Mouse (Mus musculus) lung, embryonic 16.5 days (tissue): ENCODE measurements around the gene St3gal5. TPM values are rescaled to one million over a fixed set of nuclear protein-coding genes. Genes with fewer than 3 reads are reported as not detected.
"Not testable (repeated sequence)": the region's sequence is repeated elsewhere in the genome, so short reads cannot be mapped to it uniquely, and the experiment has no call there.

Experiments used
- ATAC-seq: fragments of 200-750 bp; cut with Nextera tagmentation; 2 replicates; pipeline ENCODE4 v1.8.0; 2017; ENCODE audit warnings: low read depth, mild to moderate bottlenecking, moderate library complexity
- H3K27ac ChIP-seq: fragments of 300-500 bp; sonication (generic); 2 replicates; pipeline ENCODE4 v1.5.1; 2014; ENCODE audit warnings: mild to moderate bottlenecking, control low read depth, low read length
- H3K27me3 ChIP-seq: fragments of 300-500 bp; sonication (generic); 2 replicates; pipeline ENCODE4 v1.6.1; 2014; ENCODE audit warnings: low read depth, low read length, mixed read lengths; ENCODE audit not compliant: control insufficient read depth, insufficient read depth
- H3K36me3 ChIP-seq: fragments of 300-500 bp; sonication (generic); 2 replicates; pipeline ENCODE4 v1.6.1; 2014; ENCODE audit warnings: low read length; ENCODE audit not compliant: control insufficient read depth, insufficient read depth
- H3K4me1 ChIP-seq: fragments of 300-500 bp; sonication (generic); replicated peaks from 2 replicates; pipeline ENCODE4 v1.6.1; 2014; ENCODE audit warnings: low read length, mixed read lengths; ENCODE audit not compliant: control insufficient read depth, insufficient read depth
- H3K4me2 ChIP-seq: fragments of 300-500 bp; sonication (generic); 2 replicates; pipeline ENCODE4 v1.6.1; 2014; ENCODE audit warnings: low read depth, low read length, control low read depth
- H3K4me3 ChIP-seq: fragments of 300-500 bp; sonication (generic); 2 replicates; pipeline ENCODE4 v1.5.1; 2014; ENCODE audit warnings: mild to moderate bottlenecking, low read length, control low read depth
- H3K9ac ChIP-seq: fragments of 300-500 bp; sonication (generic); 2 replicates; pipeline ENCODE4 v1.6.1; 2014; ENCODE audit warnings: low read length, control low read depth
- H3K9me3 ChIP-seq: fragments of 300-500 bp; sonication (generic); 2 replicates; pipeline ENCODE4 v1.6.1; 2016; ENCODE audit warnings: low read length; ENCODE audit not compliant: control insufficient read depth
- WGBS: fragments of 180-500 bp; shearing (Covaris S2); extraction: QIAGEN DNeasy Blood & Tissue Kit; methylation state at CpG from one replicate; pipeline ENCODE4 v1.1.7; 2014; 5-methylcytosine and 5-hydroxymethylcytosine counted together
- polyA plus RNA-seq: library from polyadenylated mRNA; unstranded; fragments of >200 nt; fragmentation: Nextera tagmentation; extraction: Ambion mirVana; gene quantifications from 2 replicates; pipeline ENCODE4 v1.2.1, GENCODE M21; 2015

St3gal5 gene
- polyA plus RNA-seq = 40.5 and 43.1 TPM in 2 replicates

DNA sequence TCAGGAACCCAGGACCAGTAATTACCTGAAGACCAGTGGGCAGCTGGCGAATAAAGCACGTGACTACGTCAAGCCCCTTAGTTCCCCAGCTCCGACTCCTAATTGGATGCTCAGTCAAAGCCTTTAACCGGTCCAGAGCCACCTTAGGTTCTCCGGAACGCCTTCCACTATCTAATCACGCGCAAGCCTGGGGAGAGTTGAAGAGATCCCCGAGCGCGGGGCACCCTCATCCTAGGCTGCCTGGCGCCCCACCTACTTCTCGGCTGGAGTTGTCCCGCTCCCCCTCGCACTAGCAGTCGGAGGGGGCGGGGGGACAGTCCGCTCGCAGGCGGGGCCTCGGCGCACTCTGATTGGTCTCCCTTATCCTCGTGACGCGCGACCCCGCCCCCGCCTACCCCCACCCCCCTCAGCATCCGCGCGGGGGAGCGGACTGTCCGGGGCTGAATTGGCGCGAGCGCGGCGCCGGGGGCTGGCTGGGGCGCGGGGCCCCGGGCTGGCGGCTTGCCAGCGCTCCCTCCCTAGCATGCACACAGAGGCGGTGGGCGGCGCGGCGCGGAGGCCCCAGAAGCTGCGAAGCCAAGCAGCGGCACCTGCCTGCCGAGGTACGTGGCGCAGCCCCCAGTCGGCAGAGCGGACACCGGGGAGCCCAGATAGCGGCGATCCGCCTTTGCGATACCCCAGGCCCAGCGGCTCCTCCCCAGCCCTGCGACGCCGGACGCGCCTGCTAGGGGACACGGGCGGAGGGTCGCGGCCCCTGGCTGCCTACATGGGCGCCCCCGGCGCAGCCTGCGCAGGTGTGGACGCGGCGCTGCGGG is at the start of gene St3gal5:
Gene St3gal5 (plus strand): TSS at position 412 of the 815 bp plus-strand sequence.
- H3K4me3 ChIP-seq = peak within 1 kb of the TSS; percentile 83
- under 1% methylated on average over 71 of the region's 81 CpGs for WGBS
- no peaks in the 10 kb centered on the region for H3K36me3 ChIP-seq
- H3K27me3 ChIP-seq = no peaks in the 10 kb centered on the region
- peaks cover 41% of the 10 kb centered on the region for H3K4me1 ChIP-seq
- ATAC-seq = peak; percentile 97
- H3K9ac ChIP-seq = peak within 1 kb of the TSS; percentile 84
- H3K4me2 ChIP-seq = peak within 1 kb of the TSS; percentile 93
- H3K9me3 ChIP-seq = no peaks in the 10 kb centered on the region
- H3K27ac ChIP-seq = peak within 1 kb of the TSS; percentile 82

DNA sequence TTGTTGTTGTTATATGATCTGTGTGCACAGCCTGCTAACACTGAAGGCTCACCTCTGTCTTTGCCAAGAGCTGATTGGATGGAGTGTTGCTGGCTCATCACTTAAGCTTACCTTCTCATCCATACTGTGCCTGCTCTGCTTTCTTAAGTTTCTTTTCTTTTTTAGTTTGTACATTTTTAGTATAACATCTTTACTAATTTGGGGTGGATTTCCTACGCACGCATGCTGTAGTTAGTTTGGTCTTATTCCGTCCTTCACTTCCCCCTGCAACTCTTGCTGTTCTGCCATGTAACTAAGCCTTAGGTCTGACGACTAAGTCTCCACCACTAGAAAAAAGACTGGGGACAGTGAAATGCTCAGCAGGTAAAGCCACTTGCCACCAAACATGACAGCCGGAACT is 48.7 kb upstream of the St3gal5 start:
- no peak for ATAC-seq
- H3K27me3 ChIP-seq = no peaks in the 10 kb centered on the region
- no peak overlapping the region for H3K27ac ChIP-seq
- H3K36me3 ChIP-seq = no peaks in the 10 kb centered on the region
- H3K4me3 ChIP-seq = no peak overlapping the region
- no peak overlapping the region for H3K9ac ChIP-seq
- 82% methylated on average over 5 of the region's 5 CpGs for WGBS
- no peak overlapping the region for H3K4me2 ChIP-seq
- peaks cover 5% of the 10 kb centered on the region; the same call in 1 of the 2 replicates for H3K4me1 ChIP-seq
- no peaks in the 10 kb centered on the region for H3K9me3 ChIP-seq

DNA sequence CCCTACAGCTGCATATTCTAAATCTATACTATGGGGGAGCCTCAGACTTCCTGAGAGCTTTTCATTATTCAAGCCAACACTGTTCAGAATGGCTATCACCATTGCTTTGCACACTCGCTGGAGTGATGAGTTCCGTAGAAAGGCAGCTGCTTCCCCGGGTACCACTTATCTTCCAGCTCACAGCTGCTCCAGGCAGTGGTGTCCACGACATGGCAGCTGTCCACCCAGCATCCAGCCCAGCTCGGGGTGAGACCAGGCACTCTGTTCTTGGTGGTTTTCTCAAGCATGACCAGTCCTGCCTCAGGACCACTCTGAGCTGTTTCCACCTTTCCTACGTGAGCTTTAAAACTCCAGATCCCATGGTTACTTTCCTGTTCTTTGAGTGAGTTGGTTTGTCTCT is 47.5 kb upstream of the St3gal5 start:
- ATAC-seq = no peak
- Histone ChIP-seq H3K4me1 (peaks cover 5% of the 10 kb centered on the region; the same call in 1 of the 2 replicates), H3K27ac (no peak overlapping the region), H3K27me3 (no peaks in the 10 kb centered on the region), H3K4me3 (no peak overlapping the region), H3K9ac (no peak overlapping the region), H3K36me3 (no peaks in the 10 kb centered on the region), H3K4me2 (no peak overlapping the region), H3K9me3 (no peaks in the 10 kb centered on the region)
- WGBS = 41% methylated on average over 6 of the region's 6 CpGs

DNA sequence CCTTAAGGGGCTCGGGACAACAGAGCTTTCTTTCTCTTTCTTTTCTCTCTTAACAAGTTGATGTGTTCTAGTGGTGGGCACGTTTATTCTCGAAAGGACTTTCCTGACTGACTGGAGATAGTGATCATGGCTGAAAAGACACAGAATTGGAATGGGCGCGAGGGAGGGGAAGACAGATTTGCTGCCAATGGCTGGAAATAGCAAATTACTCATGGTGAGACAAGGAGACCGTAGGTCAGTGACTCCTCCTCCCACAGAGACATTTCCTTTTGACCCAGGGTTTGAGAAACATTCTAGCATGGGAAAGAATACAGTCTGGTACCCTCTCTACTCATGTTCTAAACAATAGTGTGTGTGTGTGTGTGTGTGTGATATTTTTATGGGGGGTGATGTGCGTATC is 46.6 kb upstream of the St3gal5 start:
- ATAC-seq = no peak
- Histone ChIP-seq H3K9ac (no peak overlapping the region), H3K4me2 (no peak overlapping the region), H3K9me3 (no peaks in the 10 kb centered on the region), H3K27me3 (no peaks in the 10 kb centered on the region), H3K4me1 (peaks cover 5% of the 10 kb centered on the region; the same call in 1 of the 2 replicates), H3K36me3 (no peaks in the 10 kb centered on the region), H3K27ac (no peak overlapping the region), H3K4me3 (no peak overlapping the region)
- WGBS = 48% methylated on average over 7 of the region's 7 CpGs

DNA sequence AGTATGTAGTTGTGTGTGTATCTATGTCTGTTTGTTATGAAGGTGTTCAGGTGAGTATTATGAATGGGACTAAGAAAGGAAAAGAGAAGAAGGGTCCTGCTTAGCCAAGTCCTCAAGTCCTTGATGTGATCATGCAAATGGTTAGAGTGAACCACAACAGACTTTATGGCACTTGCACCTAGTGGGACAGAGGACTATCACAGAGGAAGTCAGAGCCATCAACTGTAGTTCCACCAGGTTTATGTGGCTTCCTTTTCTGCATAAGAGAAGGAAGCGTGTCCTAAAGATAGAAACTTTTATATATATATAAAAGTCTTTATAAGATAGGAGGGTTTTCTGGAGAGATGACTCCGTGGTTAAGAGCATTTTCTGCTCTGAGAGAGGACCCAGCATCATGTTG is 46.1 kb upstream of the St3gal5 start:
- no peak overlapping the region for H3K9ac ChIP-seq
- peaks cover 5% of the 10 kb centered on the region; the same call in 1 of the 2 replicates for H3K4me1 ChIP-seq
- no peaks in the 10 kb centered on the region for H3K27me3 ChIP-seq
- no peak for ATAC-seq
- 0 out of 2 replicates have a peak overlapping the region, but pooled peaks have one; percentile 4 for H3K27ac ChIP-seq
- H3K4me2 ChIP-seq = no peak overlapping the region
- no peaks in the 10 kb centered on the region for H3K9me3 ChIP-seq
- WGBS = 67% methylated on average over 2 of the region's 2 CpGs
- no peak overlapping the region for H3K4me3 ChIP-seq
- H3K36me3 ChIP-seq = no peaks in the 10 kb centered on the region

DNA sequence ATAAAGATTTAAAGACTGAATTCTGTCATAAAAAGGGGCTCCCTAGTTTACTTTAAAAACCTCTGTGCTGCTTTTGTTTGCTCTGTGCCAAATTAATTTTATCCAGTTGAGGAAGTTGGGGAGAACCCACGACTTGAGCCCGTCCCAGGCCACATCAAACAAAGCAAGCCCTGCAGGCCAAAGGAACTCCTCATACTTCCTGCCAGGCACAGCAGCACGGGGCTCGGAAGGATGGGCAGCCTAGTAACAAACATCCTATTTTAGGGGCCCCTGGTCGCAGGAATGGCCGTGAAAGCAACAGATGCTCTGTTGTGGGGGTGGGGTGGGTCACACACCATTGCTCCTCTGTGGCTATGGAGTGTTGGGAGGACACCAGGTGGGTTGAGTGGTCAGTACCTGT is 45.6 kb upstream of the St3gal5 start:
- Histone ChIP-seq H3K9ac (no peak overlapping the region), H3K27ac (0 out of 2 replicates have a peak overlapping the region, but pooled peaks have one; percentile 4), H3K4me3 (no peak overlapping the region), H3K9me3 (no peaks in the 10 kb centered on the region), H3K36me3 (no peaks in the 10 kb centered on the region), H3K27me3 (no peaks in the 10 kb centered on the region), H3K4me1 (peaks cover 5% of the 10 kb centered on the region; the same call in 1 of the 2 replicates), H3K4me2 (no peak overlapping the region)
- peak; percentile 59; the same call in 1 of the 2 replicates for ATAC-seq
- WGBS = 41% methylated on average over 6 of the region's 6 CpGs

DNA sequence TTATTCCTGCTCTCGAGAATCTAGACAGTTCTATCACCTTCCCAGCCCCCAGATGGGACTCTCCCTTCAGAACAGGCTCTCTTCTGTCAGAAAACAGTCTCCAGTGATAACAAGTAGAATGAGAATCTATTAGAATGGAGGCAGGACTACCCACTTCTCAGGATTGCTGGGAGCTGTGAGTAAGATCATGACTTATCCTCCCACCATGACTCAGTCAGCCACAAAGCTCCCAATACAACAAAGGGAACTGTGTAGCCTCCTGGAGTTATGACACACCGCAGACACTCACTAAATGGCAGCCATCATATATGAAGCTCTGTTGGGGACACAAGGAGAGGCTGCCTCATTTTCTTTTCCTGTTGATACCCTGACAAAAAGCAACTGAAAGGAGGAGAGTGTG is 40.8 kb upstream of the St3gal5 start:
- no peak for ATAC-seq
- H3K4me3 ChIP-seq = no peak overlapping the region
- no peaks in the 10 kb centered on the region for H3K4me1 ChIP-seq
- H3K36me3 ChIP-seq = no peaks in the 10 kb centered on the region
- H3K9me3 ChIP-seq = no peaks in the 10 kb centered on the region
- no peaks in the 10 kb centered on the region for H3K27me3 ChIP-seq
- no peak overlapping the region for H3K27ac ChIP-seq
- no peak overlapping the region for H3K9ac ChIP-seq
- H3K4me2 ChIP-seq = no peak overlapping the region
- 65% methylated on average over 2 of the region's 2 CpGs for WGBS

DNA sequence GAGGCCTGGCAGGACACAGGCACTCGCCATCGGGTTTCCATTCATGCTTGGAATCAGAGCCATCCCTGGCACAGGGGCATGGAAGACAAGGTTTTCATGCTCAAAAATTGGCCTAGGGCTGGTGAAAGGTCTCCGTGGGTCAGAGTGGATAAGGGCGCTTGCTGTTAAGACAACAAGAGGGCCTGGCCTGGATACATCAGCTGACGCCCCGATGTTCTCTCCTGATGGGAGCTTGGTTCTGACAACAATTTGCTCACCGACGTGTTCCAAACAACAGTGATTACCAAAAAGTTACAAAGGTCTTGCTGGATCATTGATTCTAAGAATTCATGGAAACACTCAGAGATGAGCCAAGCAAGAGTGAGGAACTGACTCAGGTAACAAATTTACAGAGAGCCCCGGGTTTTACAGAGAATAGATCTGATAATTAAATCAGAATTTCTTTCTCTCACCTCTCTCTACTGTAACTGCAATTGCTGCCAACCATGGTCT is 38.9 kb upstream of the St3gal5 start:
- WGBS = 82% methylated on average over 9 of the region's 9 CpGs
- ATAC-seq = no peak
- H3K4me2 ChIP-seq = no peak overlapping the region

DNA sequence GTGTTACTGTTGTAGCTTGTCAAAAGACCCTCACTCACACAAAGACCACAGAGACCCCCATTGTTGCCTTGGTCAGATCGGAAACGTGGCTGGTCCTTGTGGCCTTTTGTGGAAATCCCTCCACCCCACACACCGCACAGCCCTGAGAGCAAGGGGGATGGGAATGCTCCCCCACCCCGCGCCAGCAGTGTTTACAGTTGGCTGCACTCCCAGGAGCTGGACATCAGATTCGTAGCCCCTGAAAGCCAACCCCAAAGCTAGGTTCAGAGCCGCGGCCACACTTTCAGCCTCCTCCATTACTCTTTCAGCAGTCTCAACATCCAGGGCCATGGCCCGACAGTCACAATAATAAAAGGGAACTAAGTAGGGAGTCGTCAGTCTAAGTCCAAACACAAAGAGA is 36.7 kb upstream of the St3gal5 start:
- not testable (repeated sequence) for H3K9ac ChIP-seq, H3K4me3 ChIP-seq, H3K36me3 ChIP-seq, H3K4me2 ChIP-seq, H3K9me3 ChIP-seq, H3K27me3 ChIP-seq, H3K4me1 ChIP-seq, H3K27ac ChIP-seq
- 35% methylated on average over 9 of the region's 10 CpGs for WGBS
- peak; percentile 80 for ATAC-seq

More for the DNA sequence above, 38.9 kb upstream of the St3gal5 start:
- Histone ChIP-seq H3K27ac (no peak overlapping the region), H3K4me3 (no peak overlapping the region), H3K27me3 (no peaks in the 10 kb centered on the region), H3K4me1 (no peaks in the 10 kb centered on the region), H3K9me3 (no peaks in the 10 kb centered on the region), H3K9ac (no peak overlapping the region), H3K36me3 (no peaks in the 10 kb centered on the region)
